Mouse (Mus musculus) right cerebral cortex, adult 2 months (tissue): ENCODE data around the gene Olfr1436.
"Not testable (repeated sequence)": the region's sequence is repeated elsewhere in the genome, so short reads cannot be mapped to it uniquely, and the experiment has no call there.

Source experiments
- DNase-seq, 2 experiments: peaks; one replicate each; pipeline ENCODE4 v3.0.0; 2021 to 2022; ENCODE audit warnings: low spot score in 2 of 2

The Olfr1436 gene

GRCm38 (mm10) chr19:12299030-12299429 lies at the start of gene Olfr1436:
Olfr1436 (minus strand) TSS chr19:12299130.
- DNase-seq = not testable (repeated sequence)

GRCm38 (mm10) chr19:12335810-12336209 lies 36.9 kb upstream of the Olfr1436 start, which contains the start of gene Olfr1438-ps1:
Olfr1438-ps1 (minus strand) TSS chr19:12335910.
- DNase-seq = no peak

DNA sequence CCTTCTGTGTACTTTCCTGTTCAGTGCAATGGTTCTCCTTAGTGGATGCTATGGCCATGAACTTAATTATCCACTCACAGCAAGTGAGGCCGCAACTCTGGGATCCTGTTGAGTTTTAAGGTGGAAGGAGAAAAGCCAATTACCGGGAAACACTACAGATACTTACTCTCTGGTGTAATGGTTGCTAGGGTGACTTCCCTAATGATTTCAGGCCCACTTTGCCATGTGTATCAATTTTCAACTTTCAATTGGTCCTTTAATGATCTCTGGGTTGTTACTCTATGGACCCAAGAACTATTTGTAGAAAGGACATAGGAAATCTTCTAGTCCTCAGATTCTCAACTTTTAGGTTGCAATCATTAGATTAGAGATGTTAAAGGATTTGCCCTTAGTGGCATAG lies 26.1 kb upstream of the Olfr1436 start, which contains the start of gene Olfr1437:
Gene Olfr1437 (minus strand): TSS at position 101 of the 400 bp plus-strand sequence.
- DNase-seq = no peak

- peak in 1 of 2 experiments; percentile 2 for DNase-seq
Observed at GRCm38 (mm10) chr19:12292979-12293378, 6.0 kb downstream of the Olfr1436 start.

GRCm38 (mm10) chr19:12279554-12279953 lies 19.4 kb downstream of the Olfr1436 start, which contains the start of gene Olfr1434:
Olfr1434 (plus strand) TSS chr19:12279854.
- no peak for DNase-seq

GRCm38 (mm10) chr19:12260732-12261131 lies 38.2 kb downstream of the Olfr1436 start, which contains the start of gene Olfr235:
Olfr235 (plus strand) TSS chr19:12261032.
- no peak for DNase-seq
